Mouse (Mus musculus): ENCODE results near the gene Rnaseh2a.

Gene Rnaseh2a

GRCm38 (mm10) chr8:84965731-84966291 lies 3.8 kb downstream of the Rnaseh2a start:
- peak; percentile 96 for DNase-seq

GRCm38 (mm10) chr8:84963952-84964351 lies 5.6 kb downstream of the Rnaseh2a start:
- no peak for DNase-seq

GRCm38 (mm10) chr8:84959811-84960210 lies 9.8 kb downstream of the Rnaseh2a start:
- DNase-seq = no peak

- DNase-seq = peak; percentile 81
These were observed 12.8 kb downstream of the Rnaseh2a start for GRCm38 (mm10) chr8:84956768-84957167.

GRCm38 (mm10) chr8:84952612-84953255 lies 16.8 kb downstream of the Rnaseh2a start:
- peak; percentile 57 for DNase-seq

- DNase-seq = no peak
These were observed 19.8 kb downstream of the Rnaseh2a start for GRCm38 (mm10) chr8:84949753-84950152.

- peak; percentile 78 for DNase-seq
These were observed 22.4 kb downstream of the Rnaseh2a start for GRCm38 (mm10) chr8:84947241-84947545.

GRCm38 (mm10) chr8:84946528-84947240 lies 22.9 kb downstream of the Rnaseh2a start, which contains the start of gene Rtbdn:
Gene Rtbdn (plus strand): TSS chr8:84946991.
- DNase-seq = no peak

- no peak for DNase-seq
These were observed 23.7 kb downstream of the Rnaseh2a start for GRCm38 (mm10) chr8:84945633-84946527.

GRCm38 (mm10) chr8:84945235-84945632 lies 24.3 kb downstream of the Rnaseh2a start:
- no peak for DNase-seq

- peak; percentile 59 for DNase-seq
These were observed 24.9 kb downstream of the Rnaseh2a start for GRCm38 (mm10) chr8:84944478-84945160.

GRCm38 (mm10) chr8:84943699-84944098 lies 25.9 kb downstream of the Rnaseh2a start:
- DNase-seq = no peak

GRCm38 (mm10) chr8:84937620-84938485 lies 31.7 kb downstream of the Rnaseh2a start:
- DNase-seq = no peak

GRCm38 (mm10) chr8:84936962-84937546 lies 32.5 kb downstream of the Rnaseh2a start, which contains the start of gene Mast1:
Gene Mast1 (minus strand): TSS chr8:84937359.
- peak; percentile 71 for DNase-seq

- DNase-seq = no peak
These were observed 33.3 kb downstream of the Rnaseh2a start for GRCm38 (mm10) chr8:84936041-84936961.

- peak; percentile 12 for DNase-seq
These were observed 34.1 kb downstream of the Rnaseh2a start for GRCm38 (mm10) chr8:84935489-84935888.

- no peak for DNase-seq
These were observed 34.7 kb downstream of the Rnaseh2a start for GRCm38 (mm10) chr8:84934860-84935259.

GRCm38 (mm10) chr8:84933767-84934559 lies 35.6 kb downstream of the Rnaseh2a start:
- no peak for DNase-seq

- no peak for DNase-seq
These were observed 39.0 kb downstream of the Rnaseh2a start for GRCm38 (mm10) chr8:84930582-84930981.

Measured in kidney, postnatal 10 days (tissue).